Mouse (Mus musculus) cerebellum, postnatal 14 days (tissue): ENCODE measurements around the gene Rgs12.
A peak's percentile ranks its signal among the peaks of the same experiment; 100 is the strongest.

Source experiments
- DNase-seq, 2 experiments: peaks; one replicate each; pipeline ENCODE4 v3.0.0; 2021; ENCODE audit warnings: mixed read lengths in 2 of 2

Gene Rgs12

GRCm38 (mm10) chr5:35033619-35034018 is 84.4 kb downstream of the Rgs12 start:
- DNase-seq = no peak

- DNase-seq = no peak
Observed at GRCm38 (mm10) chr5:35035141-35035540, 85.9 kb downstream of the Rgs12 start.

GRCm38 (mm10) chr5:35035795-35036194 is 86.5 kb downstream of the Rgs12 start:
- DNase-seq = no peak

GRCm38 (mm10) chr5:35037438-35037837 is 88.2 kb downstream of the Rgs12 start:
- DNase-seq = no peak

- no peak for DNase-seq
Observed at GRCm38 (mm10) chr5:35041268-35041829, 92.1 kb downstream of the Rgs12 start, which contains the start of gene Hgfac. Hgfac (plus strand) TSS chr5:35041509.

GRCm38 (mm10) chr5:35042431-35043109 is 93.3 kb downstream of the Rgs12 start:
- no peak for DNase-seq

- peak; percentile 92 to 93 for DNase-seq
Observed at GRCm38 (mm10) chr5:35043110-35043451, 93.8 kb downstream of the Rgs12 start.

GRCm38 (mm10) chr5:35050541-35050940 is 101.3 kb downstream of the Rgs12 start:
- DNase-seq = no peak

- no peak for DNase-seq
Observed at GRCm38 (mm10) chr5:35054628-35055027, 105.4 kb downstream of the Rgs12 start.

- DNase-seq = peak; percentile 59 to 75
Observed at GRCm38 (mm10) chr5:35055076-35055475, 105.8 kb downstream of the Rgs12 start.

GRCm38 (mm10) chr5:35056604-35057432 is 107.6 kb downstream of the Rgs12 start, which contains the start of gene Dok7:
Dok7 (plus strand) TSS chr5:35056766.
- DNase-seq = peak; percentile 75 to 77

- peak in 1 of 2 experiments; percentile 40 for DNase-seq
Observed at GRCm38 (mm10) chr5:35057582-35057981, 108.3 kb downstream of the Rgs12 start.

GRCm38 (mm10) chr5:35058216-35058615 is 109.0 kb downstream of the Rgs12 start:
- no peak for DNase-seq

GRCm38 (mm10) chr5:35060098-35060497 is 110.9 kb downstream of the Rgs12 start:
- DNase-seq = no peak

GRCm38 (mm10) chr5:35069841-35070240 is 120.6 kb downstream of the Rgs12 start:
- no peak for DNase-seq

- DNase-seq = no peak
Observed at GRCm38 (mm10) chr5:35070314-35070713, 121.1 kb downstream of the Rgs12 start.

GRCm38 (mm10) chr5:35070953-35071352 is 121.7 kb downstream of the Rgs12 start:
- peak in 1 of 2 experiments; percentile 49 for DNase-seq

GRCm38 (mm10) chr5:35071855-35072254 is 122.6 kb downstream of the Rgs12 start:
- DNase-seq = no peak

- no peak for DNase-seq
Observed at GRCm38 (mm10) chr5:35073235-35073634, 124.0 kb downstream of the Rgs12 start.

GRCm38 (mm10) chr5:35073992-35074391 is 124.7 kb downstream of the Rgs12 start:
- DNase-seq = peak; percentile 42 to 52

- DNase-seq = peak in 1 of 2 experiments; percentile 55
Observed at GRCm38 (mm10) chr5:35076369-35076768, 127.1 kb downstream of the Rgs12 start.

- DNase-seq = peak; percentile 53 to 54
Observed at GRCm38 (mm10) chr5:35079101-35079500, 129.9 kb downstream of the Rgs12 start.

- DNase-seq = no peak
Observed at GRCm38 (mm10) chr5:35084913-35085312, 135.7 kb downstream of the Rgs12 start.
